Mouse (Mus musculus): ENCODE results near the gene Zmiz1.
A peak's percentile ranks its signal among the peaks of the same experiment; 100 is the strongest.

Zmiz1 gene

GRCm38 (mm10) chr14:25686983-25687901 lies 228.3 kb downstream of the Zmiz1 start:
- no peak for DNase-seq (ENCODE audit: low spot score in 2 of 2)

- DNase-seq (ENCODE audit: low spot score in 2 of 2), result no peak
These were observed 234.4 kb downstream of the Zmiz1 start for GRCm38 (mm10) chr14:25693271-25693887.

DNA sequence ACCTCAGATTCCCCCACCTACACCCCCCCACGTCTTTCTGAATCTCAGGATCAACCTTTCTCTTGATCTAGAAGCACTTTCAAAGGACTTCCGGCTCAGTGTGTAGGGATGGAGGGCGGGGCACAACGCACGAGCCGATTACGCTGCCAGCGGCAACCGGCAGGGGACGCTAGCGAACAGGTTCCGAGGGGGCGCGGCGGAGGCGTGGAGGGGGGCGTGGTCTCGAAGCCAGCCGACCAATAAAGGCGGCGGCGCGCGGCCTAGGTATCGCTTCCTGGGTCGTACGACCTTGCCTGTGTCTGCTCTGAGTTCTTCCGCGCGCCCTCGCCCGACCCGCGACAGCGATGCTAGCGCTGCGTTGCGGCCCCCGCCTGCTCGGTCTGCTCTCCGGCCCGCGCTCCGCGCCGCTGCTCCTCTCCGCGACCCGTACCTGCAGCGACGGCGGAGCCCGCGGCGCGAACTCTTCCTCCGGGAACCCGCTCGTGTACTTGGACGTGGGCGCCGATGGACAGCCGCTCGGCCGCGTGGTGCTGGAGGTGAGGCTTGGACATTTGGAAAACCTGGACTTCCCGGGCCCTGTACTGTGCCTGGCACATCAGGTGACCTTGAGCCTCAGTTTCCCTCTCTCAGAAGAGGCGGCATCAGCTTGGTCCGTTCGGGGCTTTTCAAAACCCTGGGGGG lies 235.0 kb downstream of the Zmiz1 start, which contains the start of gene Ppif:
Gene Ppif (plus strand): TSS at position 267 of the 681 bp plus-strand sequence.
- peak; percentile 97 to 98 for DNase-seq (ENCODE audit: low spot score in 2 of 2)

GRCm38 (mm10) chr14:25694569-25694897 lies 235.5 kb downstream of the Zmiz1 start:
- DNase-seq (ENCODE audit: low spot score in 2 of 2), result no peak

GRCm38 (mm10) chr14:25695059-25695458 lies 236.1 kb downstream of the Zmiz1 start:
- no peak for DNase-seq (ENCODE audit: low spot score in 2 of 2)

DNA sequence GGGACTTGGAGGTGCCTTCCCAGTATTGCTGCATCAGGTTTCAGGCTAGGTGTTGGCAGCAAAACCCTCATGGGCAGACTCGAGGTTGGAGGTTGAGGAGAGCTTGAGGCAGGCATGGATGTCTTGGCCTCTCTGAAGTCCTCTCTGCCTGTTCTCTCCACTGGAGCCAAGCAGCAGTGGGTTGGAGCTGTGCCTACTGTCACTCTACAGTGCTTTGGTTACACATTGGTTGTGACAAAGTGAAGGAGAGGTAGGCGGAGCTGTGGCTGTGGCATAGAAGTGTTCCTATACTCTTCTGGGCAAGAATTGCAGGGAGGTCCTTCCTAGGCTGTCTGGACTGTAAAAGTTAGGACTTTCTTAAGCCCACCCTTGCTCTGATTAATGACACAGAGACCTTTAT lies 237.4 kb downstream of the Zmiz1 start:
- no peak for DNase-seq (ENCODE audit: low spot score in 2 of 2)

DNA sequence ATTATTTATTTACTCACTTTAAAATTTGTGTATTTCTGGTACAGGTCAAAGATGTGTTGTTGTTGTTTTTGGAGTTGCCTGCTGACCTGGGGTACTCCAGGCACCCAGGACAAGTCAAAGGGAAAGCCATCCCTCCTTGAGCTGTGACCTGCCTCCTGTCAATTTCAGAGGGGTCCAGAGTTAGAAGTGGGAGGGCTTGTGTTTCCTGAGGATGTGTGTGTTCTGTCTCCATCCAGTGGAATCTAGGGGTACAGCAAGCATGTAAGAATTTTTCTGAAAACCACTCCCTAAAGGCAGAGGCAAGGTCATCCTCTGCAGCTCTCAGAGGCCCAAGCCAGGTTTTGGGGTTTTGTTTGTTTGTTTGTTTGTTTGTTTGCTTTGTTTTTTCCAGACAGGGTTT lies 243.0 kb downstream of the Zmiz1 start:
- DNase-seq (ENCODE audit: low spot score in 2 of 2), result peak in 1 of 2 experiments; percentile 57

- DNase-seq (ENCODE audit: low spot score in 2 of 2), result peak in 1 of 2 experiments; percentile 77
These were observed 248.8 kb downstream of the Zmiz1 start for GRCm38 (mm10) chr14:25707691-25708181.

- no peak for DNase-seq (ENCODE audit: low spot score in 2 of 2)
These were observed 249.5 kb downstream of the Zmiz1 start for GRCm38 (mm10) chr14:25708451-25708850.

DNA sequence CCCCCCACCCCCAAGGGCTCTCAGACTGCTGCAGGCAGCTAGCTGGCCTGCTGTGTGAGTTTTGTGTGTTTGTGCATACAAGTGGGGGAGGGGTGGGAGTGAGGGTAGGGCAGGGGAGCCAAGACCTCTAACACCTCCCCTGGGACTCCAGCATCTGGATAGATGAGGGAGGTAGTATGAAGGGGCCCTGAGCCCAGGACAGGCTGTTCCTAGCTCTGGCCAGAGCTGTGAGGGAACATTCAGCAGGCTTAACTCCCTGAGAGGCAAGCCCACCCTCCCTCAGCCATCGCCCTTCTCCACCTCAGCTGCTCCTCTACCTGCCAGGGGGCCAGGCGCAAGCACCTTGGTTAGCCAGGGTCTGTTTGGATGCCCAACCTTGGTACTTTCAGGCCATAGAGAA lies 249.9 kb downstream of the Zmiz1 start:
- DNase-seq (ENCODE audit: low spot score in 2 of 2), result no peak

- no peak for DNase-seq (ENCODE audit: low spot score in 2 of 2)
These were observed 251.1 kb downstream of the Zmiz1 start for GRCm38 (mm10) chr14:25710073-25710472.

GRCm38 (mm10) chr14:25710681-25711080 lies 251.7 kb downstream of the Zmiz1 start:
- no peak for DNase-seq (ENCODE audit: low spot score in 2 of 2)

DNA sequence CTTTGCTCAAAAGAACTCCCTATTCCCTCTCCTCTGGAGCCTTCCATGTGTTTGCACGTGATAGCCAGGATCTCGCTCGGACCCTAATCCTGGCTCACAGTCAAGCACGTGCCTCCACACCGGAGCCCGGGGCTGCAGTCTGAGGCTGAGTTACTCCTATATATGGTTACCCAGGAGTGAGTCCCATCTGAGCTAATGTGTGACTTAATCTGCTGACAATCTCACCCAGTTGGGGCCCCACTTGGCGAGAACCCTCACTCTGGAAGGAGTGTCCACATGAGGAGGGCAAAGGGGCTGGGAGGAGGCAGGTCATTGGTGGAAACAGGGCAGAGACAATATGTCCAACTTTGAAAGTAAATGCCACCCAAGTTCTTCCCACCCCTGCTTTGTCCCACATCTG lies 252.2 kb downstream of the Zmiz1 start:
- no peak for DNase-seq (ENCODE audit: low spot score in 2 of 2)

- no peak for DNase-seq (ENCODE audit: low spot score in 2 of 2)
These were observed 252.6 kb downstream of the Zmiz1 start for GRCm38 (mm10) chr14:25711602-25712001.

DNA sequence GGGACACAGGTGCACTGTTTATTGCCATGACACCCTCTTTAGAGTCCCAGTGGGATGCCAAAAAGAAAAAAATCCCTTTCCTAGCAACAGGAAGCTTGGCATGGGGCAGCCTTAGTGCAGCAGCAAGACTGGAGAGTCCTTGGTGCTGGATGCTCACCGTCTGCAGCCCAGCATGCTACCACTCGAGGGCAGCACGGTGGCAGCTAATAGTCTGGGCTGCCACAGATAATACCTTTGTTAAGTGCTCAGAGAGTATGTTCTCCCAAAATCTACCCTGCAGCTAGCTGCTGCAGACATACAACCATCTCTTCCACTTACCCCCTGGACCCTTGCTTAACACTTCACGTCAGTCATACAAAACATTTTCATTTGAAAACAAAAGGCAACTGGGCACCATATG lies 254.5 kb downstream of the Zmiz1 start:
- no peak for DNase-seq (ENCODE audit: low spot score in 2 of 2)

Measured in frontal cortex, postnatal 36 days (tissue).